Mouse (Mus musculus): ENCODE results near the gene Mrps2. TPM values are rescaled to one million over a fixed set of nuclear protein-coding genes. Genes with fewer than 3 reads are reported as not detected.
"Not testable (repeated sequence)": the region's sequence is repeated elsewhere in the genome, so short reads cannot be mapped to it uniquely, and the experiment has no call there.

Mrps2 gene
- polyA plus RNA-seq, 1 experiment from 2014 or later, result 45.7 TPM

DNA sequence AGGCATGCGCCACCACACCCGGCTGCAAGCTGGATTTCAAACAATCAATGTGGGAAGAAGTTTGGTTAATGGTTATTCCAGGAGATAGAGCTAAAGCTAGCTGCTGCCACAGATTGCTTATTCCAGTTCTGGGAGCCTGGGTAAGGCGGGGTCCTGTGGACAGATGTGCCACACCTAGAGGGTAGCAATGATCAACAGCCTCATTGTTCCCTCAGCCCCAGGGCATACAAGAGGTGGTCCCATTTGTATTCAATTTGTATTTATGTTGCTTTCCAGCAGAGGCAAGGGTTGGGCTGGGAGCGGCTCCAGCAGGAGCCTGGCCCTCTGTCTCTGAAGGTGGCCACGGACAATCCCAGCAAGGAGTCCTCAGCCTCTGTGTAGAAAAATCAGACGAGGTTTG is 38.4 kb downstream of the Mrps2 start:
- H3K9me3 ChIP-seq (replicated peaks; ENCODE audit: control insufficient read depth, low read length, poor library complexity, severe bottlenecking), result no peaks in the 10 kb centered on the region
- no peak overlapping the region for H3K4me3 ChIP-seq (ENCODE audit: low read depth, low read length)
- no peak overlapping the region for H3K27ac ChIP-seq (ENCODE audit: low read length)
- H3K4me2 ChIP-seq (ENCODE audit: low read length), result no peak overlapping the region
- H3K4me1 ChIP-seq (ENCODE audit: control insufficient read depth, insufficient read depth, low read length), result no peaks in the 10 kb centered on the region
- H3K27me3 ChIP-seq (ENCODE audit: control insufficient read depth, insufficient read depth, low read depth, low read length), result no peaks in the 10 kb centered on the region
- ATAC-seq, result no peak
- no peak overlapping the region for H3K9ac ChIP-seq (ENCODE audit: low read depth, low read length)
- H3K36me3 ChIP-seq (ENCODE audit: control insufficient read depth, insufficient read depth, low read length), result no peaks in the 10 kb centered on the region
- WGBS, result 82% methylated on average over 6 of the region's 6 CpGs

DNA sequence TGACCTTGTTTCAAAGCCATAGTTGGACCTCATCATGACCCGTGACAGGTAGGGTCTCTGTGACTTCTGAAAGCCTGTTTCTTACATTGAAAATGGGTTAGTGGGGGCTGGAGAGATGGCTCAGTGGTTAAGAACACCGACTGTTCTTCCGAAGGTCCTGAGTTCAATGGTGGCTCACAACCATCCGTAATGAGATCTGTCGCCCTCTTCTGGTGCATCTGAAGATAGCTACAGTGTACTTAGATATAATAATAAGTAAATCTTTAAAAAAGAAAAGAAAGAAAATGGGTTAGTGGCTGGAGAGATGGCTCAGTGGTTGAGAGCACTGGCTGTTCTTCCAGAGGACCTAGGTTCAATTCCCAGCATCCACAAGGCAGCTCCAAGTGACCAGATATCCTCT is 43.7 kb downstream of the Mrps2 start:
- not testable (repeated sequence) for H3K9me3 ChIP-seq (replicated peaks; ENCODE audit: control insufficient read depth, low read length, poor library complexity, severe bottlenecking); H3K4me2 ChIP-seq (ENCODE audit: low read length); H3K27ac ChIP-seq (ENCODE audit: low read length); H3K27me3 ChIP-seq (ENCODE audit: control insufficient read depth, insufficient read depth, low read depth, low read length); H3K4me3 ChIP-seq (ENCODE audit: low read depth, low read length); ATAC-seq; H3K9ac ChIP-seq (ENCODE audit: low read depth, low read length); H3K36me3 ChIP-seq (ENCODE audit: control insufficient read depth, insufficient read depth, low read length)
- H3K4me1 ChIP-seq (ENCODE audit: control insufficient read depth, insufficient read depth, low read length), result peaks cover 22% of the 10 kb centered on the region
- WGBS, result 55% methylated on average over 5 of the region's 5 CpGs

DNA sequence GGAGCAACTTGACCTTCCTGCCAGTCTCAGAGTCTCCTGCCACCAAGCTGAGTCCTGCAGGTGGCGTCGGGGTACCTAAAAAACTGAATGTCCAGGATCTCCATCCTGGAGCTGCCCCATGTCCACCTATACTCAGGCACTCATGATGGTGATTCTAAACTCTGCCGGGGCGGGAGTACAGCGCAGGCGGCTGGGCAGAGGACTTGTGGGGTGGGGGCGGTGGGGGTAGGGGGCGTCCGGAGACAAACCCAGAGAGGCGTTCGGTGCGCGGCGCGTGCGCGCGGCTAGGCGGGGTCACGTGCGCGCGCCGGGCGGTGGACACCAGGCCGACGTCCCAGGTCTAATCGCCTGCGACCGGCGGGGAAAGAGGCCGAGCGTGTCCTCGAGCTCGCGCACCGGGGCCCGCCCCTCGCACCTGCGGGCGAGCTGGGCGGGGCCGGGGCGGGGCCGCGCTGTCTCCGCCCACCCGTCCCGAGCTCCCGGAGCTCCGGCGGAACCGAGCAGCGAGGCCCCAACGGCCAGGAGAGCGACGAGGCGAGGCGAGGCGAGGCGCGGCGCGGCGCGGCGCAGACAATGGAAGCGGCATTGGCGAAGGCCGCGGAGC is 45.0 kb downstream of the Mrps2 start, which contains the start of gene Ralgds:
Gene Ralgds (plus strand): TSS at position 328 of the 604 bp plus-strand sequence.
- H3K4me3 ChIP-seq (ENCODE audit: low read depth, low read length), result peak within 1 kb of the TSS; percentile 64
- WGBS, result under 1% methylated on average over 35 of the region's 71 CpGs
- peak within 1 kb of the TSS; percentile 92 for H3K27ac ChIP-seq (ENCODE audit: low read length)
- peak; percentile 70 for ATAC-seq
- no peaks in the 10 kb centered on the region for H3K36me3 ChIP-seq (ENCODE audit: control insufficient read depth, insufficient read depth, low read length)
- peak within 1 kb of the TSS; percentile 90 for H3K9ac ChIP-seq (ENCODE audit: low read depth, low read length)
- H3K4me1 ChIP-seq (ENCODE audit: control insufficient read depth, insufficient read depth, low read length), result peaks cover 35% of the 10 kb centered on the region
- H3K27me3 ChIP-seq (ENCODE audit: control insufficient read depth, insufficient read depth, low read depth, low read length), result no peaks in the 10 kb centered on the region
- H3K9me3 ChIP-seq (replicated peaks; ENCODE audit: control insufficient read depth, low read length, poor library complexity, severe bottlenecking), result no peaks in the 10 kb centered on the region
- peak within 1 kb of the TSS; percentile 97 for H3K4me2 ChIP-seq (ENCODE audit: low read length)

DNA sequence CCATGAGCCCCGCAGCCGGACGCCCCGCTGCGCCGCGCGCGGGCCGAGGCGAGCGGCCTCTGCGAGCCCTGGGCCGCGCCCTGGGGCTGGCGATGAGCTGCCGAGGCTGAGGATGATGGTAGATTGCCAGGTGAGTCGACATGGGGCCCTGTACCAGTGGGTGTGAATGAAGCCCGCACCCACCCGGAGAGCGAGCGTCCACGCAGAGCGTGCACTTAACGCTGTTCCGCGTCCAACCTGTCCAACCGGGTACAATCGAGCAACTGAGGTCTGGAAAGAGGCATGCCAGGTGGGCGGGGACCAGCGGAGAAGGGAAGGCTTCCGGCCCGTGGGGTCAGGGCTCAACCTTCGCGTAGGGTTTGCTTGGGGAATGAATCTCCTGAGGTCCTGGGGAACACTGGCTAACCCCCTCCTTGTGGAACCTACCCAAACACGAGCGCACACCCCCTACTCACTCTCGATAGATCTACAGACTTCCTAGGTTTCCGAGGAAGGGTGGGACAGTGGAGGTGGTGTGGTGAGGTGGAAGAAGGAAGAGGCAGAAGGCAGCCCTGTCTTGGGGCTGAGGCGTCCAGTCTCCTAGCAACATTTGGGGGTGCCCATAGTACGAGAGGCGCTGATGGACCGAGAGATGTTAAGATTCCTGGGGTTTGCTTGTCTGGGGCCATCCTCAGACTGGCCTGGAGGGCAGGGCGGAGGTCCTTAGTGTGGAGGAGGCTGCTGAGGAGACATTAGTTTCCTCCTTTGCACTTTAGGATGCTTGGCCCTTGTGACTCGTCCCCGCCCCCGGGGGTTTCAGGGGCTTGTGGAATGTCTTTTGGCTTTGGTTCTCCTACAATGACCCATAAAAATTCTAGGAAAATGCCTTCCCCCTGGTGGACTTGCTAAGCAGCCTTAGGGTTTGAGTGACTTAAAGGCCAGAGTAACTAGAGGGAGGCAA is 45.8 kb downstream of the Mrps2 start:
- peak overlapping the region; percentile 64 for H3K4me3 ChIP-seq (ENCODE audit: low read depth, low read length)
- H3K36me3 ChIP-seq (ENCODE audit: control insufficient read depth, insufficient read depth, low read length), result no peaks in the 10 kb centered on the region
- peak; percentile 53 for ATAC-seq
- peaks cover 43% of the 10 kb centered on the region for H3K4me1 ChIP-seq (ENCODE audit: control insufficient read depth, insufficient read depth, low read length)
- peak overlapping the region; percentile 97 for H3K4me2 ChIP-seq (ENCODE audit: low read length)
- 4% methylated on average over 44 of the region's 47 CpGs for WGBS
- no peaks in the 10 kb centered on the region for H3K9me3 ChIP-seq (replicated peaks; ENCODE audit: control insufficient read depth, low read length, poor library complexity, severe bottlenecking)
- peak overlapping the region; percentile 92 for H3K27ac ChIP-seq (ENCODE audit: low read length)
- H3K27me3 ChIP-seq (ENCODE audit: control insufficient read depth, insufficient read depth, low read depth, low read length), result no peaks in the 10 kb centered on the region
- H3K9ac ChIP-seq (ENCODE audit: low read depth, low read length), result peak overlapping the region; percentile 90

DNA sequence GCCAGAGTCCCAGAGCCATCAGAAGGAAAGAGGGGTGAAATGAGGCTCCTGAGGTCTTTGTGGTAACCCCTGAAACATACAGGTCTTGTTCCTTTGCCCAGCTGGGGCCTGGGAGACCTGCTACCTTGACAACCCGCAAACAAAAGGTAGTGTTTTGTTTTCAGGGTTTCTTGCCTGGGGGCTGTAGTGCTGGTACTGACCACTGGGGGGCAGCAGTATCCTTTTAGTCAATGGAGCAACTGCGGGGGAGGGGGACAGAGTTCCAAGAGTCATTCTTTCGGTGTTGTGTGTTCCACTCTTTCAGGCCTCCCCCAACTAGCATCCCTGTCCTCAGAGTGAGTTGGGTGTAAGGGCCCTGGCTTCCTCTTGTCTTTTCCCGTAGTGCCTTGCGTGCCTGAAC is 46.6 kb downstream of the Mrps2 start:
- H3K9me3 ChIP-seq (replicated peaks; ENCODE audit: control insufficient read depth, low read length, poor library complexity, severe bottlenecking), result no peaks in the 10 kb centered on the region
- 9% methylated on average over 5 of the region's 5 CpGs for WGBS
- H3K4me2 ChIP-seq (ENCODE audit: low read length), result peak overlapping the region; percentile 97
- no peaks in the 10 kb centered on the region for H3K27me3 ChIP-seq (ENCODE audit: control insufficient read depth, insufficient read depth, low read depth, low read length)
- peak overlapping the region; percentile 64 for H3K4me3 ChIP-seq (ENCODE audit: low read depth, low read length)
- H3K9ac ChIP-seq (ENCODE audit: low read depth, low read length), result peak overlapping the region; percentile 90
- H3K36me3 ChIP-seq (ENCODE audit: control insufficient read depth, insufficient read depth, low read length), result no peaks in the 10 kb centered on the region
- H3K4me1 ChIP-seq (ENCODE audit: control insufficient read depth, insufficient read depth, low read length), result peaks cover 48% of the 10 kb centered on the region
- ATAC-seq, result no peak; the same call in 1 of the 2 replicates
- H3K27ac ChIP-seq (ENCODE audit: low read length), result peak overlapping the region; percentile 92

DNA sequence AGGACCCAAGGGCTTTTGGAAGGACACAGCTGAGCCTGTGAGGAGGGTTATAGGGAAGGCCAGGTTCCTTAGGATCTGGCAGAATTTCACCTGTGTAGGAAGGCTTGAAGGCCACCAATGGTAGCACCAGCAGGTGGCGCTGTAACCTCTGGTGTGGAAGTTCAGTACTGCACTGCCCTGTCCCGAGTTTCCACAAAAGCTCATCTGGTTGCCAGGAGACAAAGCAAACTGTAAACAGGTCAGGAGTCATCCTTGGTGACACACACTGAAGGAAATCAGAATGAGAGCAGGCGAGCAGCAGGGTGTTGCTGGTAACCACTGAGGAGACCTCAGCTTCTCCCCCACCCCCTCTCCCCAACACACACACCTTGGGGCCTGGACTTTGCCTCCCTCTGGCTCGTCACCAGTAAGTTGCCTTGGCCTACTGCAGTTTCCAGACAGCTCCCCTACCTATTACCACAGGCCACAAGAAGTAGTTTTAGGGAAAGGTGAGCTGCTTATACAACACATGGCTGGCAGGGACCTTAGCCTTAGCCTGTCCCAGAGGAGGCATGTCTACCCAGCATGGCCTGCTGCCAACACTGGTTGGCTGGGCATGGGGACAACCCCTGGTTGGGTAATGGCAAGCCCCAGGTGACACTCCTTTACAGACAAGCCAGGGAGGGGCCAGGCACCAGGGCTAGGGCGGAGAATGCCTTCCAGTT is 49.5 kb downstream of the Mrps2 start:
- Histone ChIP-seq H3K4me2 (ENCODE audit: low read length) (peak overlapping the region; percentile 34; the same call in 1 of the 2 replicates), H3K9ac (ENCODE audit: low read depth, low read length) (no peak overlapping the region), H3K36me3 (ENCODE audit: control insufficient read depth, insufficient read depth, low read length) (no peaks in the 10 kb centered on the region), H3K4me1 (ENCODE audit: control insufficient read depth, insufficient read depth, low read length) (peaks cover 60% of the 10 kb centered on the region), H3K27ac (ENCODE audit: low read length) (peak overlapping the region; percentile 33), H3K4me3 (ENCODE audit: low read depth, low read length) (no peak overlapping the region), H3K9me3 (replicated peaks; ENCODE audit: control insufficient read depth, low read length, poor library complexity, severe bottlenecking) (no peaks in the 10 kb centered on the region), H3K27me3 (ENCODE audit: control insufficient read depth, insufficient read depth, low read depth, low read length) (no peaks in the 10 kb centered on the region)
- 46% methylated on average over 5 of the region's 5 CpGs for WGBS
- ATAC-seq, result no peak

DNA sequence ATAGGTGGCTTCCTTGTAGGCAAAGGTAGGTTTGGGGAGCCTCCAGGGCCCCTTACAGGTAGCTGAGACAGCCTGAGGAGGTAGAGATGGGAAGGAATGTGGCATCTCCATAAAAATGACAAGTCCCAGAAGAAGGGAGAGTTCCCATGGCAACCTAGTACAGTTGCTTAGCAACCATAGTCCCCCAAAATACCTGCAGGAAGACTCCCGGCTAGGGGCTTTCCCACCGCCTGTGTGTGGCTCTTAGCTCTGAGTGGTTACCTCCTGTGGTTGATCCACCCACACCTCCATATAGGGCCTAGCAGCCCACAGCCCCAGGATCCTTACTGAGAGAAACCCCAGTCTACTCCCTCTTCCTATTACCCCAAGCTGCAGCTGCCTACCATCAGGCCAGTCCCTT is 50.4 kb downstream of the Mrps2 start:
- Histone ChIP-seq H3K9ac (ENCODE audit: low read depth, low read length) (peak overlapping the region; percentile 27; the same call in 1 of the 2 replicates), H3K4me2 (ENCODE audit: low read length) (peak overlapping the region; percentile 34; the same call in 1 of the 2 replicates), H3K36me3 (ENCODE audit: control insufficient read depth, insufficient read depth, low read length) (no peaks in the 10 kb centered on the region), H3K4me3 (ENCODE audit: low read depth, low read length) (no peak overlapping the region), H3K27ac (ENCODE audit: low read length) (peak overlapping the region; percentile 33), H3K27me3 (ENCODE audit: control insufficient read depth, insufficient read depth, low read depth, low read length) (no peaks in the 10 kb centered on the region), H3K4me1 (ENCODE audit: control insufficient read depth, insufficient read depth, low read length) (peaks cover 60% of the 10 kb centered on the region), H3K9me3 (replicated peaks; ENCODE audit: control insufficient read depth, low read length, poor library complexity, severe bottlenecking) (no peaks in the 10 kb centered on the region)
- peak; percentile 47 for ATAC-seq
- WGBS, result 21% methylated on average over 2 of the region's 2 CpGs

DNA sequence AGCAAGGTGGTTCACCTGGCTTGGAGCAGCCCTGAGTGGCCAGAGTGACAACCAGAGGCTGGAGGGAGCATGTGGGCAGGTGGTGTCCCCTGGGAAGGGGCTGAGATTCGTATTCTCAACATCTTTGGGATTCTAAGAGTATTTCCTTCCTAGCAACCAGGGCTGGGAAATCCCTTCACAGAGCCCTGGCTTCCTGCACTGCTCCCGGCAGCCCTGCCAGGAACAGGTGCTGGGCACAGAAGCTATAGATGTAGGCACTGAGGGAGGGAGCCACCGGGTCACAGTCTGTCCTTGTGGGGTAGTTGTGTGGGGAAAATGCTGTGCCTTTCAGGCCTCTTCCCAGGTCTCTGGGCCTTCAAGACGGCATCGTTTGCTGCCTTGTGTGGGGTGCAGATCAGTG is 52.7 kb downstream of the Mrps2 start:
- Histone ChIP-seq H3K36me3 (ENCODE audit: control insufficient read depth, insufficient read depth, low read length) (no peaks in the 10 kb centered on the region), H3K9ac (ENCODE audit: low read depth, low read length) (peak overlapping the region; percentile 2; the same call in 1 of the 2 replicates)
- WGBS, result 67% methylated on average over 5 of the region's 5 CpGs

More for the DNA sequence above, 52.7 kb downstream of the Mrps2 start:
- H3K4me2 ChIP-seq (ENCODE audit: low read length), result no peak overlapping the region
- no peak for ATAC-seq
- H3K27ac ChIP-seq (ENCODE audit: low read length), result no peak overlapping the region
- H3K27me3 ChIP-seq (ENCODE audit: control insufficient read depth, insufficient read depth, low read depth, low read length), result no peaks in the 10 kb centered on the region
- H3K4me1 ChIP-seq (ENCODE audit: control insufficient read depth, insufficient read depth, low read length), result peaks cover 64% of the 10 kb centered on the region
- no peaks in the 10 kb centered on the region for H3K9me3 ChIP-seq (replicated peaks; ENCODE audit: control insufficient read depth, low read length, poor library complexity, severe bottlenecking)
- H3K4me3 ChIP-seq (ENCODE audit: low read depth, low read length), result no peak overlapping the region
